Mouse (Mus musculus) brain, embryonic 14.5 days (tissue): ENCODE measurements around the gene Crip3. TPM values are rescaled to one million over a fixed set of nuclear protein-coding genes. Genes with fewer than 3 reads are reported as not detected.

Experiments used
- DNase-seq: peaks from one replicate; pipeline ENCODE4 v3.0.0-alpha.2; 2011; ENCODE audit warnings: low read depth
- CTCF ChIP-seq: fragments of 200-500 bp; IDR thresholded peaks from 2 replicates; pipeline ENCODE4 v1.5.1; 2012; ENCODE audit warnings: inconsistent platforms, mild to moderate bottlenecking, moderate library complexity, borderline replicate concordance; ENCODE audit not compliant: insufficient read depth, insufficient read length; ENCODE audit errors: extremely low read depth
- POLR2A ChIP-seq: fragments of 200-500 bp; IDR thresholded peaks from 2 replicates; pipeline ENCODE4 v1.6.1; 2012; ENCODE audit warnings: mild to moderate bottlenecking, inconsistent platforms, borderline replicate concordance; ENCODE audit not compliant: poor library complexity, insufficient read depth, insufficient read length, severe bottlenecking; ENCODE audit errors: extremely low read depth
- polyA plus RNA-seq: library from polyadenylated mRNA; depleted of rRNA; stranded (reverse); fragments of >200 nt; gene quantifications from 2 replicates; pipeline ENCODE4 v1.2.3, GENCODE M21; 2012; rRNA removed

Crip3 gene
- polyA plus RNA-seq, 1 experiment = 11.3 TPM

DNA sequence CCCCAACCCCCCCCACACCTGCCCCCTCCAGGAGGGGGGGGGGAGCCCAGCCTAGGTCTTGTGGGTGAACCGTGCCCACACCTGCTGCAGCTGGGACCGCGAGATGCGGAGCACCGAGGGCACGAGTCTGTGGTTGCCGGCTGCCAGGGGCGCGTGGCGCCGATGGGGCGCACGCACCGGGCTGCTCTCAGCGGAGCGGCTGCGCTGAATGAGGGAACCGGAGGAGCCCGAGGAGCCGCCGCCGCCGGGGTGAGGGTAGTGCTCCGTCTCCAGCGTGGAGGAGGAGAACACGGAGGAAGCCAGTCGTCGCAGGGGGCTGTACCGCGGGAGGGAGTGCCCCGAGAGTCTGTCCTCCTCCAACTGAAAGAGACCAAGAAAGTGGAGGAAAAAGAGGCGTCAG lies 31.9 kb downstream of the Crip3 start:
- TF ChIP-seq POLR2A (no peak), CTCF (no peak)

DNA sequence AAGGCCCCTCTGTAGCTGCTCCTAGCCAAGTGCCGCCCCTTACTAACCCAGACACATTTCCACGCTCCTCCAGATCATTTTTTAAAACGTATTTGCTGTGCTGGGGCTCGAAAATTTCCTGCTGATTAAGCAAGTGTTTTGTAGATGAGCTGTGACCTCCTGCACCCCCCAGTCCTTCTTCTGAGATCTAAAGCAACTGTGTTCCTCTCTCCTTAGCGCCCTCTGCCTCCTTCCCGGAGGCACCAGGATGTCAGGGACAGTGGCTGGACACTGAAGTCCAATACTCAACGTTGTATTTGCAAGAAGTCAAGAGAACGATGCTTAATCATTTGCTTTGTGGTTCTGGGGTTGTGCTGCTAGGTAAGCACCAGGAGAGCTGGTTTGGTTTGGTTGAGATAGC lies 32.6 kb downstream of the Crip3 start:
- no peak for TF ChIP-seq POLR2A
- no peak for TF ChIP-seq CTCF
- no peak for DNase-seq

More for the DNA sequence above, 31.9 kb downstream of the Crip3 start:
- DNase-seq = no peak

DNA sequence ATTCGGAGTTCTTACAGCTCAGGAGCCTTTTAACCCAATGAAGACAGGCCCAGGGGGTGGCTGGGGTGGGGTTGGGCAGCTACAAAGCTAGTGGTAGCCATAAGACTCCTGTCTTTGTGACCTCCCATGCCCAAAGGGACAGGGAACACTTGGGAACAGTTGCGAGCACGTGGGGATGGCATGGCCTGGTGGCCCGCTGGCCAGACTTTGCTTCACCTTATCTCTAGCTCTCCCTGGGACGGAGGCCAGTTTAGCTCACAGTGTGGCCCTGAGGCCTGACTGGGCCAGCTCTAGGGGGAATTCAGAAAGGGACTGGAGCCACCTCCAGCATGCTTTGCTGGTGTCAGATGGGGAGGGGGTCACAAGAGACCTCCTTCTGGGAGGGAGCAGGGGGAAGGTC lies 33.5 kb downstream of the Crip3 start:
- TF ChIP-seq POLR2A = no peak
- TF ChIP-seq CTCF = no peak
- DNase-seq = no peak

DNA sequence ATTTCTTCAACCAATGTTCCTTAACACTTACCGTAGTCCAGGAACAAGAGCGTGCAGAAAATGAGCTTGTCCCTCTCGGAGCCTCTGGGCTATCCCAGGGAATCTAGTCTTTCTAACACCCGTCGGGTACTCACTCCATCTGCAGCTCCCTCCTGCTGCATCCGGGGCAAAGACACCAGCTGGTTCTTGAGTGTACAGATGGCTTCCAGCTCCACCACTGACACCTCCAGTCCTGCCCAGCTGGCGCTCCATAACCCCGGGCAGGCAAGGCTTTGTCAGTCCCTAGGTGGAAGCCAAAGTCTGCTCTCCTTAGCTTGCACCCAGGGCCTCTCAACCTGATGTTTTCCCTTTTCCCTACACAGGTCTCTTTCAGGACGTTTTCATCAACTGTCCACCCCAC lies 39.1 kb downstream of the Crip3 start:
- peak; percentile 75 for DNase-seq
- TF ChIP-seq POLR2A (no peak), CTCF (no peak)

DNA sequence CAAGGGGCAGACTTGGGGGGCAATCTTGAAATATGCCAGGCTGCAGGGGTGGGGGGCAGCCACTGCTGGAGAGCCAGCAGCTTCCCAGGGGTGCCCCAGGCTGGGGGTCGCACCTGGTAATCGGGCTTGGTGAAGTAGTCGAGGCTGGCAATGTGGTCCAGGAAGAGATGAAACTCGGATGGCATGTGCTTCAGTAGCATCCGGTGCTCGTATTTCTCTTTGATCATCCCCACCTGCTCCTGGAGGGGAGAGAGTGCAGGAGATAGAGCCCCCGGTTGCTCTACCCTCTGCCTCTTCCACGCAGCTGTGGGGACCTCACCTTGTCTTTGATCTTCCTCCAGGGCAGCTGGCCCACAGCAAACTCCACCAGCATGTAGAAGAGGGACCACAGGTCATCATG lies 47.9 kb downstream of the Crip3 start:
- TF ChIP-seq CTCF (no peak), POLR2A (no peak)
- no peak for DNase-seq

DNA sequence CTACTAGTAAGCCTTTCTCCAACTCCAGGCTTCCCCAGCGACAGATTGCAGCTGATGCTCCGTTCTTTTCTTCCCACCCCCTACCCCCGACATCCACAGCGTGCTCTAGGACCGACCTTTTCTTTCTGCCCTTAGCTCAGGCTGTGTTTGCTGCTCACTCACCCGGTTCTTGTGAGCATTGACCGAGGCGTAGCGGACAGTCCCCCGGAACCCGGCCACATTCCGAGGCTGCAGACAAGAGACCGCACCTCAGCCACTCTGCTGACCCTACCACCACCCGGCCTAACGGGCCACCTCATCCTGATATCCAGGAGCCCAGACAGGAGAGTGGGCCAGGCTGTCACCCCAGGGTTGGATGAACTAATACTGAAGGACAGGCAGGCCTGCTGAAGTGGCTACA lies 48.6 kb downstream of the Crip3 start:
- DNase-seq = no peak
- TF ChIP-seq POLR2A (no peak), CTCF (no peak)

Other genes with a start within 250 kb of the Crip3 start
- 10.8 and 11.0 TPM in 2 replicates for gene Polh, start 226.3 kb upstream of the Crip3 start, polyA plus RNA-seq
- gene Xpo5, start 226.1 kb upstream of the Crip3 start, polyA plus RNA-seq = 57.0 and 58.5 TPM in 2 replicates
- gene Polr1c, start 180.9 kb upstream of the Crip3 start, polyA plus RNA-seq = 98.2 and 137 TPM in 2 replicates
- gene Yipf3, start 180.8 kb upstream of the Crip3 start, polyA plus RNA-seq = 84.0 and 96.8 TPM in 2 replicates
- gene Lrrc73, start 175.4 kb upstream of the Crip3 start, polyA plus RNA-seq = 31.1 and 31.9 TPM in 2 replicates
- 58.8 and 77.3 TPM in 2 replicates for gene Tjap1, start 145.9 kb upstream of the Crip3 start, polyA plus RNA-seq
- 93.3 and 114 TPM in 2 replicates for gene Dlk2, start 131.5 kb upstream of the Crip3 start, polyA plus RNA-seq
- 17.5 and 20.9 TPM in 2 replicates for gene Abcc10, start 100.6 kb upstream of the Crip3 start, polyA plus RNA-seq
- 28.3 and 39.7 TPM in 2 replicates for gene Zfp318, start 45.2 kb upstream of the Crip3 start, polyA plus RNA-seq
- 0.07 and 0.09 TPM in 2 replicates for gene Slc22a7, start 9.5 kb downstream of the Crip3 start, polyA plus RNA-seq
- gene Ttbk1, start 58.7 kb downstream of the Crip3 start, polyA plus RNA-seq = 22.1 and 35.4 TPM in 2 replicates
- 17.6 and 25.7 TPM in 2 replicates for gene Dnph1, start 67.8 kb downstream of the Crip3 start, polyA plus RNA-seq
- gene Cul9, start 117.5 kb downstream of the Crip3 start, polyA plus RNA-seq = 37.5 and 50.4 TPM in 2 replicates
- 83.2 and 87.6 TPM in 2 replicates for gene Srf, start 127.2 kb downstream of the Crip3 start, polyA plus RNA-seq
- 22.9 and 38.7 TPM in 2 replicates for gene Ptk7, start 200.6 kb downstream of the Crip3 start, polyA plus RNA-seq
- 30.0 and 34.5 TPM in 2 replicates for gene Klc4, start 217.1 kb downstream of the Crip3 start, polyA plus RNA-seq
- gene Mrpl2, start 217.3 kb downstream of the Crip3 start, polyA plus RNA-seq = 47.2 and 53.1 TPM in 2 replicates
- 69.4 and 88.5 TPM in 2 replicates for gene Cul7, start 221.4 kb downstream of the Crip3 start, polyA plus RNA-seq
- 36.7 and 37.2 TPM in 2 replicates for gene Rrp36, start 245.4 kb downstream of the Crip3 start, polyA plus RNA-seq
- 141 and 144 TPM in 2 replicates for gene Mea1, start 249.9 kb downstream of the Crip3 start, polyA plus RNA-seq